Mouse (Mus musculus) cerebellum, adult 18-20 months (tissue): ENCODE measurements at regions not wholly inside any gene's neighbourhood (a gene's known extent, or its start where the extent isn't known, plus 50 kb on each side); places are given as distances from the start of the nearest gene placed in this dataset.

Experiments used
- DNase-seq, 2 experiments: peaks; one replicate each; pipeline ENCODE4 v3.0.0; 2021

- no peak for DNase-seq
Observed at GRCm38 (mm10) chr13:102143848-102144247, 375.8 kb upstream of the Pik3r1 start.

DNA sequence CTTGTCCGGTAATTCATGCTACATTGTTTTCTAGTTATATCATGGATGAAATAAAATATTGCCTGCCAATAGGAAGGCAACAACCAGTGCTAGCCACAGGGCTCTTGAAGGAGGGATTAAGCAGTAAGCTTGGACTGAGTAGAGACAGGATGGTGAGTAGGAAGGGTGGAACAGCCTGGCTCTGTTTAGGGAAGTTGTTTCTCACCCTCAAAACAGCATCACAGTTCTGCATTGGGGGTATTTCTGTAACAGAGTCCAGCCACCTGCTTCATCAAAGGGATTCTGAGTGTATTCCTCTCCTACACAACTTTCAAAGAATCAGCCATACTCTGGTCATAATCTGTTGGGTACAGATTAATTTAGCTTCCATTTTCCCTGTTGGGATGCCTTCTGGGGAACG lies 380.0 kb upstream of the Pik3r1 start:
- no peak for DNase-seq

DNA sequence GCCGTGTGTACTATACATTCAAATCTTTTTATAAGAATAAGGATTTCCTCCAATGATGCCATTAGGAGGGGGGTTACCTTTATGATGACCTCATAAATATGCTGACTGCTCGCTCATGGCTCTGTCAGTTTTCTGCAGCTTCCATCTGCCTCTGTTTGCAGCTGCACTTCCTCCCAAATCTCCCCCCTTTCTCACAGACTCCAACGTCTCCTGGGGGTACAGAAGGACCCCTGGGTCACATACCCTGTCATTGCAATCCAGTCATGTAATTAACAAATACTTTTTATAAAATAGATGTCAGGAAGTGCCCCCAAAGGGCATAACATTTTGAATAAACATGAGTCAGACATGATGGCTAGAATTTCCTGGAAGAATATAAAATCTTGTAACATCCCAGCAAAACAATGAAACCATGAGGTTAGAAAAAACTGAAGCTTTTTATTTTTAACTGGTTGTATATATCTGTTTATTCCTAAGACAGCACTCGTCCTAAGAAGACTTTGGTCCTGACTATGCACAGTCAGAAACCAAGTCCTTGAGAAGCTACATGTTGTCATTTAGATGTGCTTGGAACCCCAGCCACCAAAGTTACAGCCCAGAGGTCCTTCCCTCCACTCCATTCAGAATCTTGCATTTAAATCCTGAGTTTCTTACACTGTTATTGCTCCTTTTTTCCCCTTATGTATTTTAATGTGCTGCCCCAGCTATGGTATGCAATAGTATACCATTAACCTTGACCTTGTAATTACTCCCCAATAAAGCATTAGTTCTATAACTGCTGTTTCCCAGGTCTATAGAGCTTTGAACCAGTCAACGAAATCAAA lies 386.0 kb upstream of the Pik3r1 start:
- DNase-seq = no peak

- DNase-seq = no peak
Observed at GRCm38 (mm10) chr13:102154609-102154899, 386.5 kb upstream of the Pik3r1 start.

DNA sequence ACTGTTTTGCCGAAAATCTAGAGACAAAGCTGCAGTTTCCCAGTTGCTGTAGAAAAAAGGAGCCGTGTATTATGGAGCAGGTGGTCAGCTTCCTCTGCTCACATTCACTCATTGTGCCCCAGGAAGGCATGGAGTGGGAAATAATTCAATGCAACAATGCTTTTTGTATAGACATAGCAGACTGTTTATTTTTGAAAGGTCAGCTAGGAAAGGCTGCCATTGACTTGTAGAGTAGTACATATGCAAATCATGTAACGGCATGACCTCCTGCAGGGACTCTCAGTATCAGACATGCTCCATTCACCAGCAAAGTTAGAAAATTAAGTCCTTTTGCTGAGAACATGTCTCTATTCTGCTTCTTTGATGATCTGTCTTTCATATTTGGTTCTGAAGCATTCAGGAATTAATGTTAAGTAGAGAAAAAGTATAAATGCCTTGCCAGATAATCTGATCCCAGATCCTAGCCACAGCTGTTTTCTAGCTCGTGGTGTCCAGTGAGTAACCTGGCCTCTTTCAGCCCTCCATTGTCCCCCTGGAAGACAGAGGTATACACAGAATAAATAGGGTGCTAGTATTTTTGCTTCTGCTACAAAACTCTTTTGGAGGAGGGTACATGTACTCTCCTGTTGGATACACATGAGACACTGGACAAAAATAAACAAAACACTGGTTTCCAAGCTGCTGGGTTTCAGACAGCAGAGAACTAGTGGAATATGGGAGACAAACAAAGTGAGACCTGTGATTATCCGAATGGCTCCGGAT lies 389.5 kb upstream of the Pik3r1 start:
- no peak for DNase-seq

GRCm38 (mm10) chr13:102173382-102174234 lies 405.6 kb upstream of the Pik3r1 start:
- no peak for DNase-seq

DNA sequence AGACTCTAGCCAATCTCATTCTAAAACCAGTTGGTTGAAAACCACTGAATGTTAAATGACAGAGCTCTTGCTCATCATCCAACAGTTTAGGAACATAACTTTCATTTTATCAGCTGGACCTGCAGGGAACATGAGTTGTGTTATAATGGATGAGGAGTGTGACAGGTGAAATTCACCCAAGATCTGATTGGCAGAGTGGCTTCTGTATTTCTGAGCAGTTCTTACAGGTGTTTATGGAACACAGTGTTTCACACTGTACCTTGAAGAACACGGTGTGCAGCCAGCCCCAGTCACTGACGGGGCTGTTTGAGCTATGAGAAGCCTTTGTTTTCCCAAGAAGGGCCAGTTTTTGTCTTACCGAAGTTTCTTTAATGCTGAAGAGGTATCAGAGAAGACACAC lies 406.4 kb upstream of the Pik3r1 start:
- DNase-seq = no peak

- no peak for DNase-seq
Observed at GRCm38 (mm10) chr13:102174896-102175295, 406.9 kb upstream of the Pik3r1 start.

GRCm38 (mm10) chr13:102175406-102175805 lies 407.4 kb upstream of the Pik3r1 start:
- DNase-seq = no peak

DNA sequence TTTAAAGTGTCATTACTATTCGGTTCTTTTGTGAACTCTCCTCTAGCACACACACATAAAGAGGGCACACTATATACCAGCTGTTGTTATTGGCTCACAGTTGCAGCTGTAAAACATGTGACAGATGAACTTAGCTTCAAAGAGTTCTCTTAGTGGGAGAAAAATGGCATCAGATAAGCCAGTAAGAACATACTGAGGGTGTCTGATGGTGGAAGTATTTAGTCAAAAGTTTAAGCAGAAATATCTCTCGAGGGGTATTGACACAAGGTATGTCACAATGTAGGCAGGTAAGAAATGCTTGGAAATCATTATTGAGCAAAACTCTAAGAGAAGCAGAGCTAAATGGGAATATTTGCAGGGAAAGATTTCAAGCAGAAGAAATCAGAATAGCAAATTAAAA lies 408.4 kb upstream of the Pik3r1 start:
- DNase-seq = no peak

DNA sequence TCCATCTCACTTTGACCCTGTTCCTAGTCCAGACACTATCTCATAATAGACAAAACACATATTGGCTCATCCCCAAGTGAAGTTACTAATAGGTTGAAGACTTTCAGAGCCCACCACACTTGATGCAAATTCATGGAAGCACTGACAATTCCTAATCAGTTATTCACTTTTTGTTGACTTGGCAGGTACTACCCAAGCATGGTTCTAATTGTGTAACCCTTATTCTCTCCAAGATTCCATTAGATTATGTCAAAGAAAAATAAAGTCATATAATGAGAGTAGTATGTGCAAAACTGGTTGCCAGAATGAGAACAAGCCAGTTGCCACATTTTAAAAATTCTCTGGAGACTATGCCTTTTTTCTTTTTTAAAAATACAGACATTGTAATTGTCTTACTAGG lies 426.7 kb upstream of the Pik3r1 start:
- no peak for DNase-seq

DNA sequence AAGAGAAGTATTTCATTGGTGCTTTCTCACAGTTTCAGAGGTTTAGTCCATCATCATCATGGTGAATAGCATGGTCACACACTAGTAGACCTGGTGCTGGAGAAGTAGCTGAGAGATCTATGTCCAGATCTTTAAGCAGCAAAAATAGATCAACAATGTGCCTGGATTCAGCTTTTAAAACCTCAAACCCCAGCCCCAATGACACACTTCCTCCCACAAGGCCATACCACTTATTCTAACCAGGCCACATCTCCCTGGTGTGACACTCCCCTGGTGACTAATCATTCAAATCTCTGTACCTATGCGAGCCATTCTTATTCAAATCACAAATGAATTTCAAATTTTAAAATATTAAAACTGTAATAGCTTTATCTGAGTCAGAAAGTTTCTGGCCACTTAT lies 434.3 kb upstream of the Pik3r1 start:
- DNase-seq = no peak

- no peak for DNase-seq
Observed at GRCm38 (mm10) chr13:102218486-102218885, 450.5 kb upstream of the Pik3r1 start.

DNA sequence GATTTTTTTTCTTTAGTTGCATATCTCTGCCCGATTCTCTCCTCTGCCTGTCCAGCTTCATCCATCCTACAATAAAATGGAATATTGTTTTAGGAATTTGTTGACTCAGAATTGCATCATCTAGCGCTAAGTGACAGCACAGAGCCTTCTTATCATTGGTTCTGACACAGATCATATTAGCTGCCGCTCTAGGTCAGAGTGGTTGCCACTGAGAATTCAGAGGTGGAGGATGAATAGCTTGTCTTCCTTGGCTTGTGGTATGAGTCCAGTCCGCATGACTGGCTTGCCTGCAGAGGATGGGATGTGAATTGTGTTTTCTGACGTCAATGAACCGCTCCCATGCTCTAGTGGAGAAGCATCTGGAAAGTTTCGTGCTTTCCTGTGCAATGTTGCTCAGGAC lies 462.3 kb upstream of the Cd180 start:
- no peak for DNase-seq

- peak; percentile 5 to 6 for DNase-seq
Observed at GRCm38 (mm10) chr13:102232291-102232936, 460.9 kb upstream of the Cd180 start.

GRCm38 (mm10) chr13:102250884-102251283 lies 442.5 kb upstream of the Cd180 start:
- no peak for DNase-seq

- DNase-seq = no peak
Observed at GRCm38 (mm10) chr13:102251709-102252108, 441.6 kb upstream of the Cd180 start.

- DNase-seq = no peak
Observed at GRCm38 (mm10) chr13:102255401-102256371, 437.7 kb upstream of the Cd180 start.

DNA sequence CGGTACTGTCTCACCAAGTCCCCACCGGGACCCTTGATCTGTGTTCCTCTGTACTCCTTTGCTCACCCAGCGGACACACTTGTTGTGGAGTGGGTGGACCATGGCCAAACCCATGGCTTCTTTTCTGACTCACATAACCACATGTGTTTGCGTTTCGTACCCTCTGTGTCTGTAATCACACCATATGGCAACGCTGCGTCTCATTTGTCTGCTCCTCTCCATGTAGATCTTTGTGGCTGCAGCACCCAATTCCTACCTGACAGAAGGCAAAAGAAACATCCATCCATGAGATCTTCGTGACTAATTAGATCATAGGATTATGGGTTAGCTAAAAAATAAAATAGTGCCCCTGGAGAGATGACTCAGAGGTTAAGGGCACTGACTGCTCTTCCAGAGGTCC lies 435.2 kb upstream of the Cd180 start:
- DNase-seq = no peak

- DNase-seq = no peak
Observed at GRCm38 (mm10) chr13:102273818-102274217, 419.5 kb upstream of the Cd180 start.

- no peak for DNase-seq
Observed at GRCm38 (mm10) chr13:102275296-102275695, 418.1 kb upstream of the Cd180 start.

GRCm38 (mm10) chr13:102276885-102277284 lies 416.5 kb upstream of the Cd180 start:
- DNase-seq = no peak
